Mouse (Mus musculus) left cerebral cortex, adult 18-20 months (tissue): Measurements from ENCODE around the gene Pglyrp2. TPM values are rescaled to one million over a fixed set of nuclear protein-coding genes. Genes with fewer than 3 reads are reported as not detected.

Experiments
- microRNA-seq, 2 experiments: library from miRNA; unstranded; fragments of <30 nt; microRNA quantifications; one replicate each; pipeline ENCODE4 v1.2.0; 2021
- total RNA-seq, 2 experiments: library from RNA; stranded (reverse); gene quantifications; 2 replicates each; pipeline ENCODE4 v1.2.3; 2021

Gene Pglyrp2
- total RNA-seq, 2 experiments from 2014 or later, result not detected

Small RNA genes within 50 kb of the gene (microRNA-seq; reads per million reads assigned to microRNA genes)
- gene Gm22201, result 0 to 0.25 reads per million in 2 experiments

Other genes with a start within 250 kb of the Pglyrp2 start
- gene Ephx3, start 234.6 kb downstream of the Pglyrp2 start, total RNA-seq, result under 1 TPM; 0.23 to 0.42 TPM
- gene Brd4, start 139.4 kb downstream of the Pglyrp2 start, total RNA-seq, result 100 to 1,000 TPM; 107 to 108 TPM
- 10 to 100 TPM; 81.2 to 87.6 TPM for gene Akap8, start 102.9 kb downstream of the Pglyrp2 start, total RNA-seq
- gene Akap8l, start 73.6 kb downstream of the Pglyrp2 start, total RNA-seq, result 100 to 1,000 TPM; 183 to 219 TPM
- gene Wiz, start 34.7 kb downstream of the Pglyrp2 start, total RNA-seq, result 10 to 100 TPM; 46.0 to 47.9 TPM
- 1 to 10 TPM; 3.3 to 4.6 TPM for gene Rasal3, start 20.6 kb downstream of the Pglyrp2 start, total RNA-seq
- not detected for gene Cyp4f39, start 28.6 kb upstream of the Pglyrp2 start, total RNA-seq
- gene Cyp4f17, start 81.9 kb upstream of the Pglyrp2 start, total RNA-seq, result 1 to 10 TPM; 2.9 to 3.4 TPM
- gene Cyp4f16, start 112.4 kb upstream of the Pglyrp2 start, total RNA-seq, result 1 to 10 TPM; 5.2 to 6.8 TPM
- not detected for gene Cyp4f37, start 197.1 kb upstream of the Pglyrp2 start, total RNA-seq
- gene Cyp4f40, start 234.7 kb upstream of the Pglyrp2 start, total RNA-seq, result not detected